ENCODE assay signal across 11 mouse cellular contexts in genomic region chr6:99599229-99599628, GRCm38 (mm10).
DNase-seq lines count a peak whose midpoint lies in the region; ATAC-seq lines count a peak whose summit lies in the region.
"Had no signal": no experiment of that assay in that cellular context is flagged by ENCODE, and none has a peak within 500 bp of the region (broad histone marks: within the 10 kb centered on the region; RNA-seq: fewer than 3 reads in every experiment).

No protein-coding gene starts in this region.

- 62% methylated on average over 5 of the region's 5 CpGs for WGBS in kidney, embryonic 15.5 days
- WGBS in forebrain, embryonic 10.5 days, result 59% methylated on average over 5 of the region's 5 CpGs
- WGBS in hindbrain, embryonic 16.5 days, result 26% methylated on average over 5 of the region's 5 CpGs
- 37% methylated on average over 5 of the region's 5 CpGs for WGBS in neural tube, embryonic 12.5 days

- H3K4me1 ChIP-seq in kidney, embryonic 15.5 days, result peaks cover 16% of the 10 kb centered on the region
- peaks cover 20% of the 10 kb centered on the region for H3K4me1 ChIP-seq in forebrain, embryonic 10.5 days
- H3K4me1 ChIP-seq in hindbrain, embryonic 16.5 days (ENCODE audit: control insufficient read depth, insufficient read depth, low read depth, low read length), result peaks cover 8% of the 10 kb centered on the region
- H3K4me1 ChIP-seq in neural tube, embryonic 12.5 days, result peaks cover 10% of the 10 kb centered on the region

- no peak overlapping the region for H3K9ac ChIP-seq in kidney, embryonic 15.5 days
- H3K9ac ChIP-seq in hindbrain, embryonic 16.5 days (ENCODE audit: low read depth, low read length), result peak overlapping the region; percentile 51; the same call in 1 of the 2 replicates
- no peak overlapping the region for H3K9ac ChIP-seq in neural tube, embryonic 12.5 days
- H3K9ac ChIP-seq: limb, embryonic 12.5 days had no signal

- DNase-seq in kidney, adult 11 months, result no peak
- peak; percentile 35 for DNase-seq in forebrain, embryonic 10.5 days (ENCODE audit: extremely low spot score, low spot score)
- DNase-seq in thymus, postnatal 10 days (ENCODE audit: low spot score in 2 of 2), result no peak
- no peak for DNase-seq in layer of hippocampus, adult 11-12 months (ENCODE audit: low spot score)
- DNase-seq in heart, adult 11 months, result no peak
- DNase-seq: cerebellum, adult 8-10 months; thymus, postnatal 14 days had no signal

- no peaks in the 10 kb centered on the region for H3K27me3 ChIP-seq in kidney, embryonic 15.5 days
- peaks cover 10% of the 10 kb centered on the region; the same call in 1 of the 2 replicates for H3K27me3 ChIP-seq in forebrain, embryonic 10.5 days (ENCODE audit: poor library complexity, severe bottlenecking)
- H3K27me3 ChIP-seq in hindbrain, embryonic 16.5 days (replicated peaks; ENCODE audit: control insufficient read depth, insufficient read depth, low read length), result no peaks in the 10 kb centered on the region
- H3K27me3 ChIP-seq in neural tube, embryonic 12.5 days (replicated peaks), result no peaks in the 10 kb centered on the region

- 0 out of 2 replicates have a peak overlapping the region, but pooled peaks have one; percentile 13 for H3K27ac ChIP-seq in kidney, embryonic 15.5 days
- H3K27ac ChIP-seq in forebrain, embryonic 10.5 days, result peak overlapping the region; percentile 69
- H3K27ac ChIP-seq in hindbrain, embryonic 16.5 days (ENCODE audit: low read depth, low read length), result no peak overlapping the region
- no peak overlapping the region for H3K27ac ChIP-seq in neural tube, embryonic 12.5 days
- H3K27ac ChIP-seq: limb, embryonic 12.5 days had no signal

- H3K4me3 ChIP-seq in kidney, embryonic 15.5 days (replicated peaks), result no peak overlapping the region
- H3K4me3 ChIP-seq in forebrain, embryonic 10.5 days, result no peak overlapping the region
- no peak overlapping the region for H3K4me3 ChIP-seq in hindbrain, embryonic 16.5 days (ENCODE audit: low read length)
- no peak overlapping the region for H3K4me3 ChIP-seq in neural tube, embryonic 12.5 days
- H3K4me3 ChIP-seq: limb, embryonic 12.5 days had no signal

- no peaks in the 10 kb centered on the region for H3K36me3 ChIP-seq in kidney, embryonic 15.5 days
- no peaks in the 10 kb centered on the region for H3K36me3 ChIP-seq in forebrain, embryonic 10.5 days (replicated peaks)
- no peaks in the 10 kb centered on the region for H3K36me3 ChIP-seq in hindbrain, embryonic 16.5 days (ENCODE audit: control insufficient read depth, insufficient read depth, low read length)
- no peaks in the 10 kb centered on the region for H3K36me3 ChIP-seq in neural tube, embryonic 12.5 days
- H3K36me3 ChIP-seq: limb, embryonic 12.5 days had no signal

- H3K4me2 ChIP-seq in kidney, embryonic 15.5 days, result no peak overlapping the region
- no peak overlapping the region for H3K4me2 ChIP-seq in hindbrain, embryonic 16.5 days (ENCODE audit: low read length)
- H3K4me2 ChIP-seq in neural tube, embryonic 12.5 days (replicated peaks), result no peak overlapping the region; the same call in 1 of the 2 replicates
- H3K4me2 ChIP-seq: limb, embryonic 12.5 days had no signal

- ATAC-seq in kidney, embryonic 15.5 days (replicated peaks; ENCODE audit: low FRiP score), result no peak
- ATAC-seq in hindbrain, embryonic 16.5 days, result peak; percentile 81
- ATAC-seq in neural tube, embryonic 12.5 days (ENCODE audit: low FRiP score, low read depth), result peak; percentile 76

- no peaks in the 10 kb centered on the region for H3K9me3 ChIP-seq in kidney, embryonic 15.5 days (replicated peaks)
- no peaks in the 10 kb centered on the region for H3K9me3 ChIP-seq in forebrain, embryonic 10.5 days
- H3K9me3 ChIP-seq in hindbrain, embryonic 16.5 days (ENCODE audit: control insufficient read depth, low read length), result no peaks in the 10 kb centered on the region
- H3K9me3 ChIP-seq in neural tube, embryonic 12.5 days, result no peaks in the 10 kb centered on the region
- H3K9me3 ChIP-seq: limb, embryonic 12.5 days had no signal

Comparison
In these comparisons a context has a peak if more than half of its experiments do, and no peak if none do; other contexts are left out.
1. H3K27ac ChIP-seq: peak in kidney, embryonic 15.5 days (single experiment) and forebrain, embryonic 10.5 days (single experiment); none in hindbrain, embryonic 16.5 days (single experiment) and neural tube, embryonic 12.5 days (single experiment).